Mouse (Mus musculus) adrenal gland, adult 8-10 months (tissue): ENCODE results near the gene Ube2v1. TPM values are rescaled to one million over a fixed set of nuclear protein-coding genes. Genes with fewer than 3 reads are reported as not detected.

Source experiments
- DNase-seq: peaks from one replicate; pipeline ENCODE4 v3.0.0; 2022
- total RNA-seq, 4 experiments: library from RNA; stranded (reverse); gene quantifications; 2 replicates each; pipeline ENCODE4 v1.2.4; 2022

Gene Ube2v1
- total RNA-seq, 4 experiments from 2014 or later, result 175 to 197 (median 191) TPM

GRCm38 (mm10) chr2:167588774-167589577 lies 42.9 kb downstream of the Ube2v1 start:
- DNase-seq, result peak; percentile 60

- DNase-seq, result no peak
Measured at GRCm38 (mm10) chr2:167586976-167587375, 44.9 kb downstream of the Ube2v1 start.

- peak; percentile 59 for DNase-seq
Measured at GRCm38 (mm10) chr2:167586041-167586440, 45.9 kb downstream of the Ube2v1 start.

- no peak for DNase-seq
Measured at GRCm38 (mm10) chr2:167585273-167585672, 46.6 kb downstream of the Ube2v1 start.

- DNase-seq, result no peak
Measured at GRCm38 (mm10) chr2:167583161-167583952, 48.5 kb downstream of the Ube2v1 start.

- DNase-seq, result no peak
Measured at GRCm38 (mm10) chr2:167578521-167578920, 53.4 kb downstream of the Ube2v1 start.

GRCm38 (mm10) chr2:167577186-167577785 lies 54.6 kb downstream of the Ube2v1 start:
- no peak for DNase-seq

- DNase-seq, result no peak
Measured at GRCm38 (mm10) chr2:167576121-167576620, 55.7 kb downstream of the Ube2v1 start.

GRCm38 (mm10) chr2:167575581-167575980 lies 56.3 kb downstream of the Ube2v1 start:
- DNase-seq, result no peak

- DNase-seq, result peak; percentile 65
Measured at GRCm38 (mm10) chr2:167574814-167575213, 57.1 kb downstream of the Ube2v1 start.

GRCm38 (mm10) chr2:167571442-167572220 lies 60.3 kb downstream of the Ube2v1 start:
- no peak for DNase-seq

GRCm38 (mm10) chr2:167570815-167571214 lies 61.1 kb downstream of the Ube2v1 start:
- DNase-seq, result no peak

- DNase-seq, result peak; percentile 91
Measured at GRCm38 (mm10) chr2:167569934-167570651, 61.8 kb downstream of the Ube2v1 start.

- DNase-seq, result no peak
Measured at GRCm38 (mm10) chr2:167568112-167568511, 63.8 kb downstream of the Ube2v1 start.

GRCm38 (mm10) chr2:167565682-167566081 lies 66.2 kb downstream of the Ube2v1 start:
- DNase-seq, result no peak

- no peak for DNase-seq
Measured at GRCm38 (mm10) chr2:167565312-167565656, 66.6 kb downstream of the Ube2v1 start.

- no peak for DNase-seq
Measured at GRCm38 (mm10) chr2:167564551-167565311, 67.2 kb downstream of the Ube2v1 start.

- no peak for DNase-seq
Measured at GRCm38 (mm10) chr2:167563703-167564102, 68.2 kb downstream of the Ube2v1 start.

GRCm38 (mm10) chr2:167563035-167563434 lies 68.9 kb downstream of the Ube2v1 start:
- DNase-seq, result no peak

GRCm38 (mm10) chr2:167562101-167562500 lies 69.8 kb downstream of the Ube2v1 start:
- no peak for DNase-seq

- no peak for DNase-seq
Measured at GRCm38 (mm10) chr2:167559413-167559812, 72.5 kb downstream of the Ube2v1 start.
